Mouse (Mus musculus) adrenal gland, adult 18-20 months (tissue): ENCODE results near the gene Cdk14. TPM values are rescaled to one million over a fixed set of nuclear protein-coding genes. Genes with fewer than 3 reads are reported as not detected.

Experiments used
- DNase-seq, 2 experiments: peaks; one replicate each; pipeline ENCODE4 v3.0.0; 2021 to 2022; ENCODE audit warnings: low spot score in 2 of 2
- long read RNA-seq, 2 experiments: library from polyadenylated mRNA; stranded (forward); transcript quantifications; one replicate each; pipeline ENCODE4 v2.0.0; 2021
- total RNA-seq, 2 experiments: library from RNA; stranded (reverse); gene quantifications; 1 replicate in 1 of 2; 2 replicates in 1 of 2; pipeline ENCODE4 v1.2.3; 2021

Cdk14 gene
- total RNA-seq, result 10 to 100 TPM in 1 of 2 experiments, 1 to 10 TPM in 1; 8.7 to 15.9 TPM
- long read RNA-seq, experiment 1, full-length matches to known transcripts, result 6 of 8 reads
- long read RNA-seq, experiment 1, partial matches to known transcripts, result 0 of 8 reads
- long read RNA-seq, experiment 1, other reads (novel, unspliced or antisense), result 2 of 8 reads
- long read RNA-seq, experiment 2, full-length matches to known transcripts, result 4 of 10 reads
- long read RNA-seq, experiment 2, partial matches to known transcripts, result 1 of 10 reads
- long read RNA-seq, experiment 2, other reads (novel, unspliced or antisense), result 5 of 10 reads

DNA sequence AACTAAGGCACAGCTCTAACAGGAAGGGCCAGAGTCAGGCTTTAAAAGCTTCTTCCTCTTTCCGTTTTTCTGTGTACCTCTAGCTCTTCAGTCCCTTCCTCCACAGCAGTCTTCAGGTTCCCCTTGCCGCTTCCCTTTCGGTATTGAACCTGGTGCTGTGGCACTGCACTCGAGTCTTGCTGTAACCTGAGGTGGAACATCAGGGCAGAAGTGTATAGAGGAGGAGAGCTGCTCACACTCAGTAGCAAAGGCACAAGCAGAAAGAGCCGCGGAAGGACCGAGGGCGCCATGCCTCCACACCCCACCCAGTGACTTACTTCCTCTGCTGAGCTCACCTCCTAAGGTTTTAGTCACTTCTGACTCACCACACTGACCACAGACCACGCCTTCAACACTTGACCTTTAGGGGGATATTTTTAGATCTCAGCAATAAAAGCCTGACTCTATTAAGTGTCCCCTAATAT is at the start of gene Cdk14:
Gene Cdk14 (minus strand): TSS at position 321 of the 464 bp plus-strand sequence.
- DNase-seq, result peak; percentile 2 to 21

DNA sequence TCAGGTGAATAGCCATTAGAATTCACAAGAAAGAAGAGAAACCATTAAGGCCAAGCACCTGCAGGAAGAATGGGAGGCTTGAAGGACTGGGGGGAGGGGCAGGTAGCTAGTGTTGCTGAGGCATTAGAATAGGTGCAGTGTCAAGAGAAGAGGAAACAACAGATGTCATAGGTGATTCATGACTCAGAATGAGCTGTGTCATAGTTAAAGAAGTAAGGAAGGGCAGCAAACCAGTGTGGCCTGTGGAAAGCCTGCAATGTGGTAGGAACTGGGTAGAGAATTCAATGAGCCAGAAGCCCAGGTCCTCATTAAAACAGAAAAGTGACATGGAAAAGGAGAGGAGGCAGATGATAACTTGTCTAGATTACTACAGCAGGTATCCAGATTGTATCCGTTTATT is 45.1 kb upstream of the Cdk14 start:
- no peak for DNase-seq

GRCm38 (mm10) chr5:5431746-5432438 is 11.8 kb upstream of the Cdk14 start:
- no peak for DNase-seq

- DNase-seq, result no peak
These were observed 3.6 kb upstream of the Cdk14 start for GRCm38 (mm10) chr5:5423723-5424171.

- DNase-seq, result no peak
These were observed 3.0 kb upstream of the Cdk14 start for GRCm38 (mm10) chr5:5423081-5423480.

DNA sequence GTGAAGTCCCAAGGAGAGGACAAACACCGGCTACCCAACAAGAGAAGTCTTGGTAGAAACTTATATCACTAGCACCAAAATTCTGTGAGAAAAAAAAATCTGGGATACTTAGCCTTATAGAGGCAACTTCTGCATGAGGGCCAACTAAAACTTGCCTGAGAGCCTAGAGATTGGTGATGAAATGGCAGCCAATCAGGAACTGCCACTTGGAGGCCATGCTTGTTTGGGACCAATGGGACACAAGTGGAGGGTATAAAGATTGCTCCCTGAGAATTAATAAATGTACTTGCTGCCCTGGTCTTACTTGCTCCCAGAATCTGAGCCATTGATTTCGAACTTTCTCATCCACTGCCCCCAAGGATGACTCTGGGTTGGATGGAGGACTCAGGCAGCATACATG is 1.3 kb upstream of the Cdk14 start:
- no peak for DNase-seq

- no peak for DNase-seq
These were observed 859 bp downstream of the Cdk14 start for GRCm38 (mm10) chr5:5419253-5419652.

DNA sequence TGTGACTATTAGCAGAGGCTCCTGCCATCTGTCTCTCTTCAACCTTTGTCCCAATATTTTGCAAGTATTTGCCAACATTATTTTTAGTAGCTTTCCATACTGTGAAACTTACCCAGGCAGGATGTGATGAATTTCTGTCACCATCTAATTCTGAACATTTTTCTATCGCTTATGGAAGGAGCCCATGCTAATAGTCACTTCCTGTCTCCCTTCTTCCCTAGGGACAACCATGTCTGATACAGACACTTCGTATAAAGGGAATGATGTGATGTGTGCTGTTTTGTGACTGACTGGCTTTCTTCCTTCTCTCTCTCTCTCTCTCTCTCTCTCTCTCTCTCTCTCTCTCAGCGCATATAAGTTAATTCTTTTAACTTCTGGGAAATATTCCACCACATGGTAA is 5.3 kb downstream of the Cdk14 start:
- DNase-seq, result no peak

DNA sequence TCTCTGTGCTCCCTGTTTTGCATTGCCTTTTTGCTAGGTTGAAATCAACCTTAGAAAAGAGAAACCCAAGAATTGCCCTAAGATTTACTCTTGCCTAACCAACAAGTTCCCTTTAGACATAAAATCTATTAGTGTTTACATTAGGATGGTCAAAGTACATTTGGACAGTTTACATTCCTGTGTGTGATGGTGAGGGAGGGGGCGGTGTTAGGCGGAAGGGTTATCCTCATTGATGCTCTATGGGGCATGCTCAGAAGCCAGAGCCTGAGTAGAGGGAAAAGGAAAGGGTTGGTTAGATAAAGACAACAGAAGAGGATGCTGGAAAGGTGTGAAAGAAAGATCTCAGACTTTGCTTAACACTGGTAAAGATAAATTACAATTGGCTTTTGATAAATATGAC is 8.2 kb downstream of the Cdk14 start:
- DNase-seq, result no peak

DNA sequence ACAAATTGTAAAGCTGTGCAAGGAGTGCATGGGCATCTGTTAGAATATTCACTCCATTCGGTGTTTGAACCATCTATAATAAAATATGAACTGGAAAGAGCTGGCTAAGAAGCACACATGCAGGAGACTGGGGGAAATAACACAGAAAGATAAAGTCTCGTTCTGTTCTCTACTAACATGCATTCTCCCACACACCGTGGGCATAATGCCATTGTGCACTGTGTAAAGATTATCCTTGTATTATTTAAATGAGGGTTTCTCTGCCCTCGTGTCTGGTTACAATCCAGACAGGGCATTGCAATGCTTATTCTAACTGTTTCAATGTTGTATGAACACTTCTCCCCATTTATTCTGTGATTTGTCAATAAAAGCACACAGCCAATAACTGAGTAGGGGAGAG is 18.1 kb downstream of the Cdk14 start:
- no peak for DNase-seq

DNA sequence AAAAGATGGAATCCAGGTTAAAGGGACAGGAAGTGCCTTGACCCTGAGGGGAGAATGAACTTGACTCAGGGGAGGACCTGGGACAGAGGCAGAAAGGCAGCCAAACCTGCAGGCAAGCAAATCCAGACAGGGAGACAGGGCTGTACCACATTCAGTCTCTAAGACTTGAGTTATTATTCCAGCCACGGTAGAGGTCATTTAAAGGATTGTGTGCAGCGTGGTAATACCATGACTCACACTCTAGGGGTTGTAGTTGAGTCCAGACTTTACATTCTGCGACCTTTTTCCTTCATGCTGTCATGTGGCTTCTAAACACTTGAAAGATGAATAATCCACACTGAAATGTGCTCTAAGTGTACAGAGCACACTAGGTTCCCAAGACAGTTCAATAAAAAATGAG is 27.3 kb downstream of the Cdk14 start:
- DNase-seq, result no peak

GRCm38 (mm10) chr5:5380731-5381718 is 39.1 kb downstream of the Cdk14 start:
- DNase-seq, result no peak

- peak; percentile 59 to 68 for DNase-seq
These were observed 40.0 kb downstream of the Cdk14 start for GRCm38 (mm10) chr5:5379870-5380730.

DNA sequence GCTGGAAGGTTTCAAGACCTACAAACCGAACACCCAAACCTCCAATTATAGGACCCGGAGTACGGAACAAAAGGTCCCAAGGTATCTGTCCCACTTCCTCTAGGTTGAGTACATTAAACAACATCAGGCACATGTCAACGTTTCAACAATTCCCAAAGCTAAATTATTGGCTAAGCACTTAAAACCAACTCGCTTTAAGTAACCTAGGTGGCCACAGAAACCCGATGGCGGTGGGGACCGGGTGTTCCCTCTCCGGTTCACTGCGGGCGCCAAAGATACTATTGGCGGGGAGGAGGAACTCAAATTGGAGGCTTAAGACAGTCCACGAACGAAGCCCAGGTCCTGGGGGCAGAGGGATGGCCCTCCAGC is 40.6 kb downstream of the Cdk14 start:
- DNase-seq, result no peak

DNA sequence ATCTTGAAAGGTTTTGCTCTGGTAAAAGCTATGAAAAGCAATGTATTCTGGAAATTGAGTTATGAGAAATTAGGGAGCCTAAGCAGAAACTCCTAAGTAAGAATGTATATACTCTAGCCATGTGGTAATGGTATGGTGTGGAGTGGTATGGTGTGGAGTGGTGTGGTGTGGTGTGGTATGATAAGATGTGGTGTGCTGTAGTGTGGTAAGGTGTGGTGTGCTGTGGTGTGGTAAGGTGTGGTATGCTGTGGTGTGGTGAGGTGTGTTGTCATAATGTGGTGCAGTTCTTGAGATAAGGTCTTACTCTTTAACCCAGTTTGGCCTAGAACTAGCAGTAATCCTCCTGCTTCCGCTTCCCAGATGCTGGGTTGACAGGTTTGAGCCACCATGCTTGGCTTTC is 45.7 kb downstream of the Cdk14 start:
- DNase-seq, result no peak

DNA sequence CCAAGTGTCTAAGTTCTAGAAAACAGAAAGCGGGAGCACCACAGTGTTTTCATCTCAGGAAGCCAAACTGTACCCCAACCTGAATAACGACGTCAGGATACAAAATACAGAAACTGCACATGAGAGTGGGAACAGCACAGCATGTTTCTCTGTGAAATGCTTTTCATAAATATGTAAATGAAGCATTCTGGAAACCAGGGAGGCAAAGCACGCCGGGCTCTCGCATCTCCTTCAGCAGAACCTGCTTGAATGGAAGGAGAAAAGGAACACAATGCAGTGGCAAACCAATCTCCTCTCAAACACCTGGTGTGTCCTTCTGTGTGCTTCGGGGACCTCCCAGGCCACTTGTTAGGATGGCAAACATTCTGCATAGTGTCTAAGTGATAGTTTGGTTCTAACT is 46.6 kb downstream of the Cdk14 start:
- no peak for DNase-seq

DNA sequence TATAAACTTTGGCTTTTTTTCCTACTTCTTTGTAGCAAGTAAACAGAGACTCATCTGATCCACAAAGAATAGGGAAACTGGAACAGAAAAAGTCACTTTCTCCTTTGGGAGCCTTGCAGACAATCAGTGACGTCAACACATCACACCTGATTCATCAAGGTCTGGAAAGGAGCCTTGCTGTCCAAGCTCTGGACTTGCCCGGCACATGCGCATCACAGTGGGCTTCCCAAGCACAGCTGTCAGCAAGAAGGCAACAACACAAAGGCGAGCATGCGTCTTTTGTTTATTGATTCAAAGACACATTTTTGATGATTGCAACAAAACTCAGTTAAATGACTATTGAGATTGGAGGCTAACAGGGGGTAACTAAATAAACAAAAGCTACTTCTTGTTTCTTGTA is 47.2 kb downstream of the Cdk14 start:
- no peak for DNase-seq

DNA sequence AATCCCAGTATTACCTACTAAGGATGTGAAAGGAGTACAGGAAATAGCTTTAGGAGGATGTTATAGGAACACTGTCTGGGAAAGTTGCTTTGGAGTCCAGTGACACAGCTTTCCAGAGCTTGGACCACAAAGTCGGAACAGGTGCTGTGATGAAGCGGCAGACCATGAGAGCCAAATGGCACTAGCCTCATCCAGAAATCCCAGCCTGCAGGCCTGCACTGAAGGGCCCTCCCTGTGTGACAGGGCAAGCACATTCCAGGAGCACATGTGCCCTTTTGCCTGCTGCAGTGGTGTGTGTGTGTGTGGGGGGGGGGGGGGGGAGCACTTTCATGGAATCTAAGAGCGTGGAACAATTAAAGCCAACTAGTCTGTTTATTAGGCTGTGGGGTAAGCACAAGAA is 47.8 kb downstream of the Cdk14 start:
- no peak for DNase-seq

DNA sequence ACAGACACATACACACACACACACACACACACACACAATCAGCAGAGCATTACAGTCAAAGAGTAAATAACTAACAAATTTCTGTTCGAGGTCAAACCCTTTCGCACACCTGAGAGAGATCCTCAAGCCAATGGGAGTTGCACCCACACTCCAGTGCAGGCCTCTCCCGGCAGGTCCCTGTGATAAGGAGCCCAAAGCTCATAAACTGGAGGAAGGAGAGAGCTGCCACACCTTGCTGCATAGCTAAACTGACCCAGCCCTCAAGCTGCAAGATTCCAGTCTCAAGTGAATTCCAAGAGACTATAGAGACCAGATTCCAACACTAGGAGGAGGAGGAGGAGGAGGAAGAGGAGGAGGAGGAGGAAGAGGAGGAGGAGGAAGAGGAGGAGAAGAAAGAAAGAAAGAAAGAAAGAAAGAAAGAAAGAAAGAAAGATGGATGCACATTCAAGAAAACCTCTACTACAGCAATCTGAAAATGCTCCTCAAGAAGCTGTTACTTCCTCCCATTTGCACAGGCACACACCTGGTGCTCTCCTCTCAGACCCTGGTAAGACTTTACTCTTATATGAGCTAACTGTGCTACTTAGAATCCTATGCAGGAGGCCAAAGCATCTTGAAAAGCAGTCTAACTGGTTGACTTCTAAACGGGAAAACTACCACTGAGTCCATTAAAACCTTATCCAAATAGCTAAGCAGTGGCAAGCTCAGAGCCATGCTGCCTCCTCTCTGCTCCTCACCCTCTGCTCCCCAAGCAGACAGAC is 49.6 kb downstream of the Cdk14 start:
- no peak for DNase-seq
